Mouse (Mus musculus): Measurements from ENCODE around the gene Prok1.

DNA sequence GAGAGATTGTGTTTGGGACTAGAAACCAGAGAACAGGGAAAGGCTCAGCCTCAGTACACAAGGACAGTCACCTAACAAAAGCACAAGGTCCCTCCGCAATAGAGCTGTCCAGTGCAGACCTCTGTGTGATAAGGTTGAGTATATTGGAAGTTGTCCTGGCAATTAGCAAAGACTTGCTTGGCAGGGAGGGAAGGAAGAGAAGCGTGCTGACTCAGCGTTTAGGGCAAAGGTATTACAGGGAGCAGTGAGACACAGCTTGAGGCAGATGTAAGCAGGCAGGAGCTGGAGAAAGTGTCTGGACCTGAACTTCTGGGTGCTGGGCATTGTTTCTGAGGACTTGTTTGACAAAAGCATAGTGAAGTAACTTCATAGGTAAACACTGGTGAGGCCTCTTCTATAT lies 16.5 kb upstream of the Prok1 start:
- TF ChIP-seq CTCF (IDR thresholded peaks at IDR 0.05; ENCODE audit: low read depth) (no peak), EP300 (IDR thresholded peaks at IDR 0.05; ENCODE audit: low read depth) (no peak)

All from liver, postnatal 0 days (tissue).